Mouse (Mus musculus): ENCODE measurements around the gene Hist1h2an.
"Not testable (repeated sequence)": the region's sequence is repeated elsewhere in the genome, so short reads cannot be mapped to it uniquely, and the experiment has no call there.

DNA sequence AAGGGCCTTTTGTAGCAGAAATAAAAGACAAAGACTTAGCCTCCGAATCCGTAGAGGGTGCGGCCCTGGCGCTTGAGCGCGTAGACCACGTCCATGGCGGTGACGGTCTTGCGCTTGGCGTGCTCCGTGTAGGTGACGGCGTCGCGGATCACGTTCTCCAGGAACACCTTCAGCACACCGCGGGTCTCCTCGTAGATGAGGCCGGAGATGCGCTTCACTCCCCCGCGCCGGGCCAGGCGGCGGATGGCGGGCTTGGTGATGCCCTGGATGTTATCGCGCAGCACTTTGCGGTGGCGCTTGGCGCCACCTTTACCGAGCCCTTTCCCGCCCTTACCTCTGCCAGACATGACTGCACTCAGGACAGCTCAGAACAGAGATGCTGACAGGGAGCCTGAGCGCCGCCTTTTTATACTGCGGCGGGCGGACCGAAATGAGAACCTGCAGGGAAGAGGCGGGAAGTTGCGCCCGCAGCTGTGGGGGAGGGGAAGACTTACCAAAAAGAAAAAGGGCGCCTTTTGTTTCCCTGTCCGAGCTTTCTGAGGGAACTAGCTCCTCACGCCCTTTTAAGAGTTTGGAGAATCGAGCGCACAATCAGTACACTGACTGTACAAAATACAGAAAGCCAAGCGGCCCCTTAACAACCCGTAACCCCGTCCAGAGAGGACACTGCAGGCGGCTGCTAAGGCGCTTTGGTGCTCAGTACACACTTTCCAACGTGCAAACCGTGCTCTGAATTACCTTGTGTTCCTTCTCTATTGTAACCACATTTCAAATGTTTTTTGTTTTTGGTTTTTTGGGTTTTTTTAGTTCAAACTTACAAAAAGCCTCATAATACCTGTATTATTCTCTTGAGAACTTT, 36.6 kb downstream of the Hist1h2an start, which contains the start of gene Hist1h4k:
- peak; percentile 96 for TF ChIP-seq POLR2A (IDR thresholded peaks at IDR 0.05; ENCODE audit: borderline replicate concordance, control insufficient read depth, low read depth, low read length)
- TF ChIP-seq CTCF (IDR thresholded peaks at IDR 0.05; ENCODE audit: control insufficient read depth, insufficient read depth, low read length) = not testable (repeated sequence)
